Mouse (Mus musculus): ENCODE measurements around the gene Slc29a4. TPM values are rescaled to one million over a fixed set of nuclear protein-coding genes. Genes with fewer than 3 reads are reported as not detected.
A peak's percentile ranks its signal among the peaks of the same experiment; 100 is the strongest.

The Slc29a4 gene
- polyA plus RNA-seq, 2 experiments = 5.8 to 8.0 TPM

DNA sequence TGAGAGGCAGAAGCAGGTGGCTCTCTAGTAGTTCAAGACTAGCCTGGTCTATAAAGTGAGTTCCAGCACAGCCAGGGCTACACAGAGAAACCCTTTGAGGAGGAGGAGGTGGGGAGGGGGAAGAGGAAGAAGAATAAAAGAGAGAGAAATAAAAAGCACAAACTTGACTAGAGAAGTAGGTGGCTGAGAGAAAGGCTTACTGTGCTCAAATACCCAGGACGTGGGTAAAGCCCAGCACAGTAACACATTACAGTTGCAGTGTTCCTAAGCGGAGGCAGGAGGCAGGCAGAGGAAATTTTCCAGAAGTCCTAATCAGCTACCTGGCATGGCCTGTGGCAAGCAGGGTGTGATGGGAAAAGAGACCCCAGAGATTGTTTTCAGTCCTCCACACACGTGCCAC is 74.4 kb downstream of the Slc29a4 start:
- Histone ChIP-seq H3K27ac (replicated peaks; ENCODE audit: low read depth, low read length) (no peak overlapping the region), H3K4me1 (ENCODE audit: control insufficient read depth, insufficient read depth, low read length) (no peaks in the 10 kb centered on the region), H3K4me3 (replicated peaks; ENCODE audit: low read length) (no peak overlapping the region), H3K9me3 (ENCODE audit: control insufficient read depth, low read length) (no peaks in the 10 kb centered on the region), H3K4me2 (replicated peaks; ENCODE audit: low read depth, low read length, severe bottlenecking) (no peak overlapping the region), H3K9ac (ENCODE audit: low read depth, low read length, severe bottlenecking) (no peak overlapping the region), H3K36me3 (ENCODE audit: control insufficient read depth, insufficient read depth, low read length) (peaks cover 98% of the 10 kb centered on the region), H3K27me3 (ENCODE audit: control insufficient read depth, insufficient read depth, low read length) (no peaks in the 10 kb centered on the region)
- DNase-seq (ENCODE audit: low spot score) = no peak
- 74% methylated on average over 3 of the region's 3 CpGs for WGBS
- no peak for TF ChIP-seq POLR2A (IDR thresholded peaks at IDR 0.05; ENCODE audit: borderline replicate concordance, extremely low read depth, insufficient read depth, insufficient read length)
- no peak for ATAC-seq (ENCODE audit: low FRiP score, low read depth)

- H3K9ac ChIP-seq (ENCODE audit: low read depth, low read length, severe bottlenecking) = no peak overlapping the region
- peaks cover 98% of the 10 kb centered on the region for H3K36me3 ChIP-seq (ENCODE audit: control insufficient read depth, insufficient read depth, low read length)
- ATAC-seq (ENCODE audit: low FRiP score, low read depth) (peak; percentile 51; the same call in 1 of the 2 replicates), DNase-seq (ENCODE audit: low spot score) (peak; percentile 81)
- no peaks in the 10 kb centered on the region for H3K4me1 ChIP-seq (ENCODE audit: control insufficient read depth, insufficient read depth, low read length)
- no peaks in the 10 kb centered on the region for H3K27me3 ChIP-seq (ENCODE audit: control insufficient read depth, insufficient read depth, low read length)
- H3K27ac ChIP-seq (replicated peaks; ENCODE audit: low read depth, low read length) = no peak overlapping the region
- H3K4me3 ChIP-seq (replicated peaks; ENCODE audit: low read length) = no peak overlapping the region
- no peak for TF ChIP-seq POLR2A (IDR thresholded peaks at IDR 0.05; ENCODE audit: borderline replicate concordance, extremely low read depth, insufficient read depth, insufficient read length)
- WGBS = 19% methylated on average over 7 of the region's 7 CpGs
- H3K9me3 ChIP-seq (ENCODE audit: control insufficient read depth, low read length) = no peaks in the 10 kb centered on the region
- H3K4me2 ChIP-seq (replicated peaks; ENCODE audit: low read depth, low read length, severe bottlenecking) = no peak overlapping the region
Measured at GRCm38 (mm10) chr5:142767937-142768336, 75.6 kb downstream of the Slc29a4 start.

- peak overlapping the region; percentile 39; the same call in 1 of the 2 replicates for H3K27ac ChIP-seq (replicated peaks; ENCODE audit: low read depth, low read length)
- H3K4me3 ChIP-seq (replicated peaks; ENCODE audit: low read length) = no peak overlapping the region
- H3K27me3 ChIP-seq (ENCODE audit: control insufficient read depth, insufficient read depth, low read length) = no peaks in the 10 kb centered on the region
- no peaks in the 10 kb centered on the region for H3K9me3 ChIP-seq (ENCODE audit: control insufficient read depth, low read length)
- WGBS = 52% methylated on average over 10 of the region's 10 CpGs
- H3K4me1 ChIP-seq (ENCODE audit: control insufficient read depth, insufficient read depth, low read length) = no peaks in the 10 kb centered on the region
- H3K4me2 ChIP-seq (replicated peaks; ENCODE audit: low read depth, low read length, severe bottlenecking) = no peak overlapping the region
- TF ChIP-seq POLR2A (IDR thresholded peaks at IDR 0.05; ENCODE audit: borderline replicate concordance, extremely low read depth, insufficient read depth, insufficient read length) = no peak
- H3K9ac ChIP-seq (ENCODE audit: low read depth, low read length, severe bottlenecking) = no peak overlapping the region
- ATAC-seq (ENCODE audit: low FRiP score, low read depth) (no peak), DNase-seq (ENCODE audit: low spot score) (peak; percentile 40)
- peaks cover 98% of the 10 kb centered on the region for H3K36me3 ChIP-seq (ENCODE audit: control insufficient read depth, insufficient read depth, low read length)
Measured at GRCm38 (mm10) chr5:142768352-142769267, 76.3 kb downstream of the Slc29a4 start.

DNA sequence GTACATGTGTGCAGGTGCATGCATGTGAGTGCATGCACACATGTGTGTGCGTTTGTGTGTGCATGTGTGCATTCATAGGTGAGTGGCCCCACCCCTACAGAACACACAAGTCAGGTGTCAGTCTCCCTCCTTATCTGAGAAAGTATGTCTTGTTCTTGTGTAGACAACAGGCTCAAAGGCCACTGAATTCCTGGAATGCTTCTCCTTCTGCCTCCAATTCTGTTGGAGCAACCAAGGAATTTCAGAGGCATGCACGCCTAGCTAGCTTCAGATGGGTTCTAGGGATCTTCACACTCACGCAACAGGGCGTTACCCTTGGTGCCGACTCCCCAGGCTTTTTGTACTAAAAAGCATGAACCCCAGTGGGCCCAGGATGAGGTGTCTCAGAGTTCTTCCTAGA is 77.3 kb downstream of the Slc29a4 start:
- WGBS = 73% methylated on average over 5 of the region's 5 CpGs
- no peak for DNase-seq (ENCODE audit: low spot score)
- Histone ChIP-seq H3K4me2 (replicated peaks; ENCODE audit: low read depth, low read length, severe bottlenecking) (no peak overlapping the region), H3K4me3 (replicated peaks; ENCODE audit: low read length) (no peak overlapping the region), H3K4me1 (ENCODE audit: control insufficient read depth, insufficient read depth, low read length) (no peaks in the 10 kb centered on the region), H3K9me3 (ENCODE audit: control insufficient read depth, low read length) (no peaks in the 10 kb centered on the region), H3K27ac (replicated peaks; ENCODE audit: low read depth, low read length) (no peak overlapping the region; the same call in 1 of the 2 replicates), H3K36me3 (ENCODE audit: control insufficient read depth, insufficient read depth, low read length) (peaks cover 98% of the 10 kb centered on the region), H3K9ac (ENCODE audit: low read depth, low read length, severe bottlenecking) (no peak overlapping the region), H3K27me3 (ENCODE audit: control insufficient read depth, insufficient read depth, low read length) (no peaks in the 10 kb centered on the region)
- ATAC-seq (ENCODE audit: low FRiP score, low read depth) = no peak
- no peak for TF ChIP-seq POLR2A (IDR thresholded peaks at IDR 0.05; ENCODE audit: borderline replicate concordance, extremely low read depth, insufficient read depth, insufficient read length)

- H3K9ac ChIP-seq (ENCODE audit: low read depth, low read length, severe bottlenecking) = no peak overlapping the region
- no peak overlapping the region for H3K4me2 ChIP-seq (replicated peaks; ENCODE audit: low read depth, low read length, severe bottlenecking)
- DNase-seq (ENCODE audit: low spot score) (no peak), ATAC-seq (ENCODE audit: low FRiP score, low read depth) (no peak)
- WGBS = 82% methylated on average over 4 of the region's 4 CpGs
- peaks cover 98% of the 10 kb centered on the region for H3K36me3 ChIP-seq (ENCODE audit: control insufficient read depth, insufficient read depth, low read length)
- H3K4me1 ChIP-seq (ENCODE audit: control insufficient read depth, insufficient read depth, low read length) = no peaks in the 10 kb centered on the region
- H3K9me3 ChIP-seq (ENCODE audit: control insufficient read depth, low read length) = no peaks in the 10 kb centered on the region
- no peaks in the 10 kb centered on the region for H3K27me3 ChIP-seq (ENCODE audit: control insufficient read depth, insufficient read depth, low read length)
- no peak overlapping the region for H3K27ac ChIP-seq (replicated peaks; ENCODE audit: low read depth, low read length)
- H3K4me3 ChIP-seq (replicated peaks; ENCODE audit: low read length) = no peak overlapping the region
- no peak for TF ChIP-seq POLR2A (IDR thresholded peaks at IDR 0.05; ENCODE audit: borderline replicate concordance, extremely low read depth, insufficient read depth, insufficient read length)
Measured at GRCm38 (mm10) chr5:142771034-142771433, 78.7 kb downstream of the Slc29a4 start.

Measured in limb, embryonic 14.5 days (tissue).